Mouse (Mus musculus) megakaryocyte, adult 5-6 weeks (primary cell): ENCODE measurements around the gene Plcl1. TPM values are rescaled to one million over a fixed set of nuclear protein-coding genes. Genes with fewer than 3 reads are reported as not detected.

ENCODE experiments used
- ATAC-seq: 2 replicates; pipeline ENCODE4 v1.8.0; 2016; ENCODE audit warnings: mild to moderate bottlenecking, inconsistent platforms; ENCODE audit not compliant: poor library complexity, severe bottlenecking
- total RNA-seq, 2 experiments: library from RNA; stranded (forward) in 1 of 2; stranded (reverse) in 1 of 2; fragments of 153-499, 151-499 nt in 1 of 2; fragments of 221-1000, 200-1000 nt in 1 of 2; gene quantifications; 2 replicates each; pipeline versions ENCODE4 v1.2.3 to v1.2.4; 2015 to 2017

Plcl1 gene
- total RNA-seq (2015) (1.0 and 1.3 TPM in 2 replicates), total RNA-seq (2017) (0.62 and 2.0 TPM in 2 replicates)

DNA sequence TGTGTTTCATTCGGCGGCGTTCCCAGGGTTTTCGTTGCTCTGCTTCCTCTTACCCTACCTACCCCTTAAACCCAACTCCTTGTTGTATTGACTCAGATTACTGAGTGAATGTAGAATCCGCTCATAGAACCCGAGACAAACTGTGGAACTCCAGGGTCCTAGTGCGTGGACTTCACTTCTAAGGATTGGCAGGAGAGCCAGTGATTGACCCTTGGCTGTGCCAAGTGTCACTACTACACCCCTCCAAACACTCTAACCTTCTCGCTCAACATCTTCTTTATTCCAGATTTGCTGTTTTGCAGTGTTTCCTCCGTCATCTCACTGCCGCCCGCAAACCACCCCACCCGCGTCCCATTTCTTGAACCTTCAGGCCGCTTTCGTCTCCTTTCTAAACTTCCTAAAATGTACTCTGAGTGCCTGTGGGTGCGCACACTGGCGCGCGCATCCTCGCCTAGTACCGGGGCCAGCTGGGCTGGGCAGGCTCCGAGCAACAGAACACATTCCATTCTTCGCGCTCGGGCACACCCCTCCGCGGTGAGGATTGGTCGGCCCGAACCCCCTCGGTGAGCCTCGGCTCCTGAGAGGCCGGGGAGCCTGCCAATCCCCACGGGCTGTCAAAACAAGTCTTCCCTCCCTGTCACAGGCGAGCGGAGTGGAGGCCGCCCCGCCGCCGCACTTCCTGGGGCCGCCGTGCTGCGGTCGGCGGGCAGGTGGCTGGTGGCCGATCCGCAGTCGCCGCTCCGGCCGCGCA is at the start of gene Plcl1:
Gene Plcl1 (plus strand): TSS at position 650 of the 751 bp plus-strand sequence.
- peak; percentile 94 for ATAC-seq

DNA sequence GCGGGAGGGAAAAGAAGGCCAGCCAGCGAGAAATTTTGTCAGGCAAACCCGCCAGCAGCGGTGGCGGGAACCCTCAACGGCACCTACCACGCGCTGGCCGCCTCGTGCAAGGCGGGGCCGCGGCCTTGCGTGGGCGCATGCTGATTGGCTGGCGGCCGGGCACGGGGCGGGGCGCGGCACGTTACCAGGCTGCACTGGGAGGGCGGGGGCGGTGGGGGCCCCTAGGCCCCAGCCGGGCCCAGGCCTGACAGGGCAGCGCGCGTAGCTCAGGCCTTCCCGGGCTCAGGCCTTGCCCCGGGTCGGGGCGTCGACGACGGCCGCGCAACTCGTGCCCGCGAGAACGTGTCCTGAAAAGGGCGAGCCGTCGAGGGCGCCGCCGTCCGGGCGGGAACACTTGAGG is 43.1 kb upstream of the Plcl1 start:
- ATAC-seq, result no peak

DNA sequence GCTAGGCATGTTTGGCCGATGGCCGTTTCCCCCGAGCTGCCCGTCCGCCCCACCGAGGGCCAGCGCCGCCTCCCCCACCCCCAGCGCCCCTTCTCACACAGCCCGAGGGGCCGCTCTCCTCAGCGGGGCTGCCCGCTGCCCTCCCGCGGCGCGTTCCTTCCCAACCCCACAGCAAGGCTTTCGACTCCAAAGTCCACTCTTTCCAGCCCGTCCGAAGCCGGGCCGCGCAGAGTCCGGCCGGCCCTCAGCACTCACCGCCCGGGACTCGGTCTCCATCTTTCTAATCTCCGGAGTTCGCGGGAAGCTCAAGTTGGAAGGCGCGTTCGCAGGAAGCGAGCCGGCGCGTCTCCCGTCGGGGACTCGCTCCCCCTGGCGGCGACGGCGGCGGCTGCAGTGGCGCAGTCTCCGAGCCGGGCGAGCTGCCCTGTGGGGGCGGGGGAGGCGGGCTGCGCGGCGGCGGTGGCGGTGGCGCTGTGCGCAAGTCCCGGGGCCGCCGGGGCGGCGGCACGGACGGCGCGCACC is 42.6 kb upstream of the Plcl1 start, which contains the start of gene Boll:
Gene Boll (minus strand): TSS at position 426 of the 522 bp plus-strand sequence.
- peak; percentile 96 for ATAC-seq

DNA sequence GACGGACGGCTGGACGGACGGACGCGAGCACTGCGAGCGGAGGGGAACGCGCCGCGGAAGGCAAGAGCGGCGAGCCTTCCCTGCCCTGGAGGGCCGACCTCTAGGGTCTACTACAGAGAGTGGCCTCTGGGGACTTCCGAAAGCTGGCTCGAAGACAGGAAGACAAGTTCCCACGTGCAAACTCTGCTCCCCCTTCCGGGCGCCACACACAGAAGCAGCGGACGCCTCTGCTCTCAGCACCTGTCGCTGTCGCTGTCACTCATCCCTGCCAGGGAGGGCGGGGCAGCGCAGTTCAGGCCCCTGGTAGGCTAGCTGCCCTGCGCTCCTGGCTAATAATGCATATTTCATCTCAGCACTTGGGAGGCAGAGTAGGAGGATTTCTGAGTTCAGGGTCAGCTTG is 42.1 kb upstream of the Plcl1 start:
- ATAC-seq, result peak; percentile 87

DNA sequence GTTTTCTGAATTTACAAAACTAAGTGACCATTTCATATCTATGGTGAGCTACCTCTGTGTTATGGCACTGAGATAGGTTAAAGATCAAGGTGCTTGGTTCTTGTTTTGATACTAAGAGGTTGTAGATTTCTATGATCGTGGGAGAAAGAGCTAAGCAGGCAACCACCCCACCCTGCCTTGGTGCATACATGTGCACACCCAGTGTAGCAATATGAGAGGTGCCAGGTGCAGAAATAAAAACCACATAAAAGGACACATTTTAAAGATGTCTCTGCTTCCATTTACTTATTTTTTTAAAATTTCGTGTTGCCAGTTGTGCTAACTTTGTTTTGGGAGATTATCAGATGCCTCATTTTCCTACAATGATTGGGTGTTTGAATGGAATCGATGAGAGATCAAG is 33.1 kb upstream of the Plcl1 start:
- no peak for ATAC-seq

DNA sequence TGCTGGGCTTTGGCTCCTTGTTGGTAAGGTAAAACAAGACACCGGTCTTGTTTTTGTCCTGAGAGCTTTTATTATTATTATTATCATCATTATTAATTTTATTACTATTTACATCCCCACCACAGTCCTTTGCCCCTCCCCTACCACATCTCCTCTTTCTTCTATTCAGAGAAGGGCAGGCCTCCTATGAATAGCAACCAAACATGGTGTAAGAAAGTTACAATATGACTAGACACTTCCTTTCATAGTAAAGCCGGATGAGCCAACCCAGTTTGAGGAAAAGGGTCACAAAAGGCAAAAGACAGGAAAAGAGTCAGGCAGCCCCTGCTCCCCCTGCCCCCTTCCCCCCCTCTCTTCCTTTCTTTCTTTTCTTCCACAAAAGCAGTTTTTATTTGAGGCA is 25.2 kb upstream of the Plcl1 start:
- no peak for ATAC-seq

DNA sequence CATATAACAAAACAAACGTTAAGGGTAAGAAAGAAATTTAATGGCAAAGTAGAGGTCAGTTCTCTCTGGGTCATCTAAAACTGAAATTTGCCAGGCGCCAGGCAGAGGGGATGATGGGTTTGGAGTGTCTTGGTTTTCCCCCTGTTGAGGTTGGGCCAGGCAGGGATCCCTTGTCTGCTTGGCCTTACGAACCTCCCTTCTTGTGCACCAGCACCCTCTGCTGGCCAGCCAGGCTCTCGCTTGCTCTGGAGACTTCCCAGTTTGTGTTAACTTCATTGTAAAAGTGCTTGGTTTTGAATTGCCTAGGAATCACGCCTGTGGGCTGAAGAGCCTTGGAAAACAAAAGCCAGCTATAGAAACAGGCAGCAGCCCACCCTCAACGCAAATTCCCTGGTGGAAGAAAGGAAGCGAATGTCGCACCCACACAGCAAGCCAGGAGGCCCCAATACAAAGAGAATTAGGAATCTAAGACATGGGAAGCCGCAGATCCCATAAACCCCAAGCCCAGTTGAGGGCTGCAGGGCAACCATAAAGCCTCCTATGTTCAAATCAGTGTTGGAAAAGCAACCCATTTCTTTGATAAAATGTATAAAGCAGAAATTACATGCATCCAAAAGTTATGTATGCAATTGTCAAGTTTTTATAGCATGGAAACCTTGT is 22.5 kb upstream of the Plcl1 start:
- ATAC-seq, result peak; percentile 89

DNA sequence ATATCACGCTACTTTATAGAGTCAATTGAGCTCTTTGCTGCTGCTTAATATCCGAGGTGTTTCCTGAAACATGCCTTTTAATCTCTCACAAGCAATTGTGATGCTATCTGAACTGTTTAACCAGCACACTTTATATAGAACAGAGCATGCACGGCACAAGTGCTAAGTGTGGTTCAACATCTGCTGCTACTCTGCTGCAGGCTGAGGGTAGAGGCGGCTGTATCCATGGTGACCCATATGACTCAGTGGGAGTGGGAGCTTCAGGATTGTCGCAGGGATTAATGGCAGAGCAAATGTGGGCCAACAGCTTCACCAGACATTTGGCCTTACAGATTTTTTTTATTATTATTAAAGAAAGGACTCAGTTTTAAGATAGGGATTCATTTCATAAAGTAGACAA is 5.8 kb upstream of the Plcl1 start:
- ATAC-seq, result no peak

DNA sequence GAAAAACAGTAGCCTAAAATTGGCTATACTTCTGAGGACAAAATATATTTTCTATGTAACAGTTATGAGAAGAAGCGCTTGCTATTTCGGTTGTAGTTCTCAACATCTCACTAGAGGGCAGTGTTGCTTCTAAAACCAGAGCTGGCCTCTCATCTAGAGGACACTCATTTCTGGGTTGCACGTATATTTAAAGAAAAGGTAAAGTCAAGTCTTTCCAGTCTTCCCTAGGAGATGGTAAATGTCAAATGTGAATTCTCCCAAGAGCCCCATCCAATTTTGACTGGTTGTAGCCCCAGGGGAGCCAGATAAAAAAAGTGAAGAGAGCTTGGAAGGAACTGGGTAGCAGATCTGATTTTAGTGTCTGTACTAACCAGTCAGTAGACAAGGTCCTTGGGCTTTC is 1.3 kb upstream of the Plcl1 start:
- peak; percentile 65 for ATAC-seq

DNA sequence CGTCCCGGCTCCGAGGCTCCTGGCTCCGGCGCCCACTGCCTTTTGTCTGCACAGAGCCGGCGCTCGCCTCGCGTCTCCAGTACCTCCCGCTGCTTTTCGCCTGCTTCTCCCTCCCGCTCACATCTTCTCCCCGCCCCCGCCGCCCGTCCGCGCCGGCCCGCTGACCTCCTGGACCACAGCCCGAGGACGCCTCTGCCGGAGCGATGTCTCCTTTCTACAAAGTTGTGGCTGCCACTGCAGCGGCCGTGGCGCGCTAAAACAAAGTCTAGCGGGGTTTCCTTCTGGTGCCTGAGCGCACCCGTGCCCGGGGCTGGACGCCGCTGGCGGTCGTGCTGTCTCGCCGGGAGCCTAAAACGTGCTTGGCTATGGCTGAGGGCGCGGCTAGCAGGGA is 297 bp downstream of the Plcl1 start:
- ATAC-seq, result no peak

DNA sequence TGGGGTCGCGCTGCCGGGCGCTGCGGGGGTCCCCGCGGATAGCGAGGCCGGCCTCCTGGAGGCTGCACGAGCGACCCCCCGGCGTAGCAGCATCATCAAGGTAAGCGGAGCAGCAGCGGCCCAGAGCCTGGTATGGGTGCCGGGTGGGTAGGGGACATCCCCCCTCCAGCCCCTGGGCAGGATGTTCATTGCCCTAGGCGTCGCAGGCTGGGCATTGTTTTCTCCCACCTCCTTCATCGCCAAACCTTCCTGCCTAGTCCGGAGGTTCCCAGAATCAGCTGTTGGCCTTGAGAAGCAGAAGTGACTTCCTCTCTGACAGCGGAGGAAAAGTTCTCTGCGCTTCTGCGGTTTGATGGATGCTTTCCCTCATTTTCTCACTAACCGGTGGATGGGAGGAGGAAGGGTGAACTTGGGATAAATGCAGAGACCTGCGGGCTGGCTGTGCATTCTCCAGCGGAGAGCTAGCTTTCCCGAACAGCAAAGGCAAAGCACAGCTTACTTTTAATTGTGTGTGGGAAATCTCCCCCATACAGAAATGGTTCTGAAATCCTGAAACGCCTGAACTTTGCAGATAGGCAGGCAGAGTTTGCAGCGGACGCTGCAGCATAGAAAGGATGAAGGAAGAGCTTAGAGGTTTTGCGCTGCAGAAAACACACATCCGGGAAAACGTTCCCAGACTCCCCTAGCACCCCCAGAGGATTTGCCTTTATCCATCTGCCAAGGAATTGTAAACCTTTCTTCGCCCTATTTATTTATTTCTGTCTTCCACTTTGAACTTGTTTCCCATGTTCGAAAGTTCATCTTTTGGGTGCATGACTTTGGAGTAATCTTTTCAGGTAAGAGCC is 1.0 kb downstream of the Plcl1 start:
- no peak for ATAC-seq

DNA sequence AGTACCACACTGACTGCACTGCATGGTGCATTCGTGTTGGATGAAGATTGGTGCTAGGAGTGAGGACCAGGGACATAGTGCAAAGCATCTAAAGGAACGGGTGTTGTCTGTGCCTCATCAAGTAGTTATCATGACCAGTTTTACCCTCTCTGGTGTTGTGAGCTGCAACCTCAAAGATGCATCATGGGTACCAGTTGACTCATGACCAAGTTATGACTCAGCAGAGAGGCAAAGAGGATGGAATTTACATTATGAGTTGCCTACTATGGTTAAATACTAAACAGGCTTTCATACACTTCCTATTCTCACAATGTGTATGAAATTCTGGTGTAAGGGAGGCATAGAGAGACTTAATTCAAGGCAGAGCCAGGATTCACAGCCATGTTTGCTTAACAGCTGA is 4.9 kb downstream of the Plcl1 start:
- ATAC-seq, result no peak

DNA sequence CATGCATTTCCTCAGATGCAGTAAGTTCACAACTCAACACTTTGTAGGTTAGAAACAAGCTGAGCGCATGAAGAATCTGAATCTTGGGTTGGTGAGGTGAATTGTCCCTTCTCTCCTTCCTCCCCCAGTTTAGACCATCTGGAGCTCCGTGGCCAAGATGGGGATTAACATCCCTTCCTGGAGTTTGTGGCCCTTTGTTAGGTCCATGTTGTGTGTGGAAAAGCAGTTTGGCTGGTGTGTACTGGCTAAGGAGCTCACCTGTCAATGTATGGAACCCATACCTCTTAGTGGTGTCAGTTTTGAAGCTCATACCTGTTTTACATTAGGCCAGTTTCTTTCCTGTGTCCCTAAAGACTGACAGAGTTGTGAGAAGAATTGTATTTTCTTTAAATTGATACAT is 5.4 kb downstream of the Plcl1 start:
- ATAC-seq, result no peak

DNA sequence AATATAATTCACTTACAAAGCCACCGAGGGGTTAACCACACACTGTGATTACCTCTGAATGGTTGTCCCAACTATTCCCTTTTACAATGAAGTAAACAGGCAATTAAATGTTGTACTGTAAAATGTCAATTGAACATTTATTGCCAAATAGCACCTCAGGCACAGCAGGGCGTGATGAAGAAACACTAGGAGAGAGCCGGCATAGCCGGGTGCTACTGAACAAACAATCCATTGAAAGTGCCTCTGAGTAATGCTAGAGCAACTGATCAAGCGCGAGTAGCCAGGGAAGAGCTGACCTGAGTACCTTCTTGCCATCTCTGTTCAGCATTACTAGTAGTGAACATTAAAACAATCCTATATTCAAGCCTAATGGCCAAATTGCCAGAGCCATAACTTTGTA is 6.8 kb downstream of the Plcl1 start:
- no peak for ATAC-seq

DNA sequence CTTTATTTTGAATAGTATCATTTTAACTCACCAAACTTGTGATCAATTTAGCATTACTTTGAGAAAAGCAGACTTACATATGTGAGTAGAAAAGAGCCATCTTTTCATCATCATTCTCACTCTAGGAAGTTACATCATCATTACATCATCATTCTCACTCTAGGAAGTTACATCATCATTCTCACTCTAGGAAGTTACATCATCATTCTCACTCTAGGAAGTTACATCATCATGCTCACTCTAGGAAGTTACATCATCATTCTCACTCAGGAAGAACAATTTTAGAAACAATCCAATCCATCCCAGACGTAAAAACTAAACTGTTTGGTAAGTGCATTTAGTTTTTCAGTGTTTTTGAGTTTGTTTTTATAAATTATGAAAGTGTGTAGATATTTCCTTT is 7.8 kb downstream of the Plcl1 start:
- ATAC-seq, result peak; percentile 54; the same call in 1 of the 2 replicates

DNA sequence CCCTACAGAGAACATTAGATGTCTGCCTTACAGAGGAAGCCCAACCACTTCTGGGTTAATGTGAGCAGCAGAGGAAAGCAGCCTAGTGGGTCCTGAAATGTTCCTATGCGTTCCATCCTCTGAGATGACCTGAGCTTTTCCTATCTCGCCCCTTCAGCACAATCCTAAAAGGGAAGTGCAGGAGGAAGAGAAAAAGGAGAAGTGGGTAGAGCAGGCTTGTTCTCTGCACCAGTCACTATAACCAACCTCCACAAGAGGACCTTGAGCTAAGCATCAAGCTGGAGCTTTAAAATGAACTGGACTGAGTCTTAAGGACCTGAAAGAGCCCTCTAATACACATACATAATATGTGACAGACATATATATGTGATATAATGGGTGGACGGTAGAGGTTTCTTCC is 13.2 kb downstream of the Plcl1 start:
- peak; percentile 95 for ATAC-seq

DNA sequence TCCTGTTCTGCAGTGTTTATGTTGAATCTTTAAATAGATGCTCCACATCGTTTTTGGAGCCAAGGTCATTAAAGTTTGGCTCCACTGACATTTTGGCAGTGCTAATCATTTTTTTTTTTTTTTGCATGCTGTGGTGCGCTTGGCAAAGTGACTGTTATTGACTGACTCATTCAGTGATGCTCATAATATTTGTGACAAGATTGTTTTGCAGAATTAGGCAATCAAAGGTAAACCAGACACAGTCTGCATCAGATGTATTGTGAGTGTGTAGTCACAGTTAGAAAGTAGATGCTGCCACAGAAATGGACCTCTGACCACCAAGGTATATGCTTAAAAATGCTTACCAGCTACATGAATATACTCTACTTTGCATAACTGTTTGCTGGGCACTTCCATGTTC is 21.9 kb downstream of the Plcl1 start:
- ATAC-seq, result no peak

DNA sequence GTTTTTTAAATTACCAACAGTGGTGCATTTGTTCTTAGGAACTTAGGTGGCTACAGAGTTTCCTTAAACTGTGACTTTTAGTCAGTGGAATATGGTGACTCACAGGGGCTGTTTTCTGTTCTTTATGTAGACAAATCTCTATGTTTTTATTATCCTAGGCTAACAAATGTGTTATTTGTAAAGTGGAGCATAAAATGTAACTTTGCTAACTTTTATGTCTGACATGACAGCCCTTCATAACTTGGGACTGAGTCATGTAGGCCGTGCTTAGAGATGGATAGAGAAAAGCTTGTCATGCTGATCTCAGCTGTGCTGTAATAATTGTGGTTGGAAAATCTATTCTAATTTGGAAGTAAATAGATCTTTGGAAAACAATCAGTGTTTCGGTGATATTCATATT is 23.3 kb downstream of the Plcl1 start:
- ATAC-seq, result no peak

DNA sequence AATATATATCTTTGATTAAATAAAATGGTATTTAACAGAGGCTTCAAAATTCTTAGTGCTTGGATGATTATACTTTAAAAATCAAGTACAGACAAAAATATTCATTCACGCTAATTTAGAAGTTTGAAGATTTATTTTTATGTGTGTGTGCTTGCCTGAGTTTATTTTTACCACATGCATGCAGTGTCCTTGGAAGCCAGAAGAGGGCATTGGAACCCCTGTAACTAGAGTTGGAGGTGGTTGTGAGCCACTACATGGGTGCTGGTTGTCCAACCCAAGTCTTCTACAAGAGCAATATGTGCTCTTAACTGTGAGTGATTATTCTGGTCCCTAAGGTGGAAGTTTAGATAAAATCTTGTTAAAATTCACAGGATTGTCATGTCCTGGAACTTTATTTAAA is 24.0 kb downstream of the Plcl1 start:
- no peak for ATAC-seq

DNA sequence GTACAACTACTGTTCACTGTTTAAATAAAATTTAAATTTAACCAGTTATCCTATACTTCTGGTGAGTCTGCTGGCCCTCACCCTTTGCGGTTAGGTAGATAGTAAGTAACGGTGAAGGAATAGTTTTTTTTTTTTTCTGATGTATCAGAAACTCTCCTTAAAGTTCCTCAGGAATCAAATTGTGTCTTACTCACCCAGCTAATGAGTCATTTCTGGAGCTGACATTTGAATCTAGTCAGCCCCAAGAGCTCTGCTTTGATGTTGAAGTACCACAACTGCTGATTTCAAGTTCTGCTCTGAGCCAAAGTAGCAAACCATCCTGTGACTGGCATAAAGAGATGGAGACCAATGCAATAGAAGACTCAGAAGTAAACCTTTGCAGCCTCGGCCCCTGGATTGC is 24.9 kb downstream of the Plcl1 start:
- ATAC-seq, result no peak

DNA sequence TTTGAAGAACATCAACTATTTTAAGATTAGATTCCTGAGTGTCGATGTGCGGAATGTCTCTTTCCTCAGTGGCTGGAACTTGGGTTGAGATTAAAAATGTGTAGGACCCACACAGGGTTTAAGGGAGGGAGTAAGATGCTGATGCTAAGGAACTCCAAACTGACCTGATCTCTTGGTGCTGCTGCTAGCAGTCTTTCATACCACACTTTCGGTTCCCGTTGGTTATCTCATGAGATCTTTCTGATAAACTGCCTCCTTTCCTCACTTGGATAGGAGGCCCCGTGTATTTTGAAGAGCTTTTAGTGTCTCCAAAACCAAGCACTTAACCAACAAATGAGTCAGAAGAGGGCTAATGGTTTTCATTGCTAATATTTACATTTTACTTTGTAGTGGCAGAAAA is 30.9 kb downstream of the Plcl1 start:
- ATAC-seq, result no peak
